Comparison of ENCODE assay signal across 8 mouse cellular contexts in genomic region chr7:29768090-29768900, GRCm38 (mm10). TPM values are rescaled to one million over a fixed set of nuclear protein-coding genes. Genes with fewer than 3 reads are reported as not detected.
DNase-seq lines count a peak whose midpoint lies in the region; ATAC-seq and TF ChIP-seq lines count a peak whose summit lies in the region.

Gene Zfp84, plus strand, starts transcription at chr7:29768552.

- H3K4me1 ChIP-seq in ES-Bruce4 (ENCODE audit: control insufficient read depth, insufficient read depth, low read length) = no peaks in the 10 kb centered on the region
- peaks cover 19% of the 10 kb centered on the region for H3K4me1 ChIP-seq in forebrain, embryonic 13.5 days
- peaks cover 19% of the 10 kb centered on the region for H3K4me1 ChIP-seq in liver, postnatal 0 days (ENCODE audit: insufficient read depth)
- peaks cover 12% of the 10 kb centered on the region for H3K4me1 ChIP-seq in neural tube, embryonic 14.5 days (ENCODE audit: control insufficient read depth, insufficient read depth, low read length)

- peak within 1 kb of the TSS; percentile 57 for H3K4me2 ChIP-seq in forebrain, embryonic 13.5 days
- peak within 1 kb of the TSS; percentile 94 for H3K4me2 ChIP-seq in liver, postnatal 0 days (ENCODE audit: low read depth, low read length)
- H3K4me2 ChIP-seq in neural tube, embryonic 14.5 days (ENCODE audit: low read depth, low read length) = peak within 1 kb of the TSS; percentile 72

- intact Hi-C loops in heart, postnatal 10 days (cut with DNase I) = loop anchor here (2.0 to 5.0 kb wide), 3 partner anchors 51 to 139 kb away; partner anchors contain the start of genes Zfp27, Zfp383 and Zfp940

- H3K4me3 ChIP-seq in ES-Bruce4 (ENCODE audit: low read depth, low read length) = peak within 1 kb of the TSS; percentile 95
- peak within 1 kb of the TSS; percentile 67 for H3K4me3 ChIP-seq in forebrain, embryonic 13.5 days
- peak within 1 kb of the TSS; percentile 67 for H3K4me3 ChIP-seq in liver, postnatal 0 days (ENCODE audit: low read depth, low read length)
- H3K4me3 ChIP-seq in neural tube, embryonic 14.5 days (ENCODE audit: low read depth, low read length) = peak within 1 kb of the TSS; percentile 57

- WGBS in forebrain, embryonic 13.5 days = under 1% methylated on average over 32 of the region's 32 CpGs
- WGBS in large intestine, adult 2 months = under 1% methylated on average over 32 of the region's 32 CpGs
- under 1% methylated on average over 32 of the region's 32 CpGs for WGBS in liver, postnatal 0 days (ENCODE audit: insufficient replicate concordance)
- WGBS in neural tube, embryonic 14.5 days = under 1% methylated on average over 32 of the region's 32 CpGs

- no peaks in the 10 kb centered on the region for H3K27me3 ChIP-seq in ES-Bruce4 (ENCODE audit: control insufficient read depth, insufficient read depth, low read length, poor library complexity, severe bottlenecking)
- no peaks in the 10 kb centered on the region for H3K27me3 ChIP-seq in forebrain, embryonic 13.5 days
- no peaks in the 10 kb centered on the region for H3K27me3 ChIP-seq in liver, postnatal 0 days (ENCODE audit: insufficient read depth, low read length)
- no peaks in the 10 kb centered on the region for H3K27me3 ChIP-seq in neural tube, embryonic 14.5 days (ENCODE audit: control insufficient read depth, insufficient read depth, low read length)

- TF ChIP-seq EP300 in ES-Bruce4 (IDR thresholded peaks at IDR 0.05; ENCODE audit: insufficient read depth, low read depth, low read length) = no peak
- no peak for TF ChIP-seq EP300 in liver, postnatal 0 days (IDR thresholded peaks at IDR 0.05; ENCODE audit: low read depth)

- H3K36me3 ChIP-seq in ES-Bruce4 (ENCODE audit: control insufficient read depth, insufficient read depth, low read length, poor library complexity, severe bottlenecking) = peaks cover 5% of the 10 kb centered on the region; the same call in 1 of the 2 replicates
- H3K36me3 ChIP-seq in forebrain, embryonic 13.5 days (ENCODE audit: poor library complexity, severe bottlenecking) = peaks cover 14% of the 10 kb centered on the region
- H3K36me3 ChIP-seq in liver, postnatal 0 days (replicated peaks; ENCODE audit: insufficient read depth, low read length) = peaks cover 7% of the 10 kb centered on the region
- H3K36me3 ChIP-seq in neural tube, embryonic 14.5 days (ENCODE audit: control insufficient read depth, insufficient read depth, low read length) = peaks cover 3% of the 10 kb centered on the region; the same call in 1 of the 2 replicates

- H3K9me3 ChIP-seq in ES-Bruce4 (replicated peaks; ENCODE audit: control insufficient read depth, insufficient read depth, low read length, poor library complexity, severe bottlenecking) = no peaks in the 10 kb centered on the region
- H3K9me3 ChIP-seq in forebrain, embryonic 13.5 days (replicated peaks) = no peaks in the 10 kb centered on the region
- H3K9me3 ChIP-seq in liver, postnatal 0 days (ENCODE audit: low read length) = no peaks in the 10 kb centered on the region
- H3K9me3 ChIP-seq in neural tube, embryonic 14.5 days (ENCODE audit: control insufficient read depth, low read length) = no peaks in the 10 kb centered on the region

- peak; percentile 90 for DNase-seq in c-Kit-positive CD71-positive TER-119-positive erythroid progenitor cells, embryonic 14.5 days (ENCODE audit: low spot score)
- DNase-seq in heart, postnatal 10 days = peak; percentile 94 to 95
- peak; percentile 98 for DNase-seq in large intestine, adult 2 months (ENCODE audit: low read depth, low spot score)
- peak; percentile 86 for DNase-seq in liver, postnatal 0 days
- DNase-seq in testis, postnatal 10 days (ENCODE audit: low spot score) = peak; percentile 77

- no peak for TF ChIP-seq CTCF in ES-Bruce4 (IDR thresholded peaks at IDR 0.05; ENCODE audit: low read depth, low read length)
- no peak for TF ChIP-seq CTCF in liver, postnatal 0 days (IDR thresholded peaks at IDR 0.05; ENCODE audit: low read depth)

- peak within 1 kb of the TSS; percentile 87 for H3K9ac ChIP-seq in ES-Bruce4 (ENCODE audit: low read depth, poor library complexity, severe bottlenecking)
- H3K9ac ChIP-seq in forebrain, embryonic 13.5 days = peak within 1 kb of the TSS; percentile 76
- H3K9ac ChIP-seq in liver, postnatal 0 days (replicated peaks) = peak within 1 kb of the TSS; percentile 65
- H3K9ac ChIP-seq in neural tube, embryonic 14.5 days (replicated peaks; ENCODE audit: low read depth, low read length) = peak within 1 kb of the TSS; percentile 64

- no peak for TF ChIP-seq POLR2A in ES-Bruce4 (IDR thresholded peaks at IDR 0.05; ENCODE audit: insufficient read depth, low read length)

- ATAC-seq in forebrain, embryonic 13.5 days = peak; percentile 96
- peak; percentile 97 for ATAC-seq in liver, postnatal 0 days
- ATAC-seq in neural tube, embryonic 14.5 days (ENCODE audit: low read depth) = peak; percentile 94

- H3K27ac ChIP-seq in ES-Bruce4 (ENCODE audit: insufficient read depth, low read length) = peak within 1 kb of the TSS; percentile 81; the same call in 1 of the 2 replicates
- H3K27ac ChIP-seq in forebrain, embryonic 13.5 days = peak within 1 kb of the TSS; percentile 68
- H3K27ac ChIP-seq in liver, postnatal 0 days (ENCODE audit: low read depth) = peak within 1 kb of the TSS; percentile 90
- H3K27ac ChIP-seq in neural tube, embryonic 14.5 days (ENCODE audit: low read depth, low read length) = peak within 1 kb of the TSS; percentile 76; the same call in 1 of the 2 replicates

RNA-seq across cellular contexts. Expression of gene Zfp84, which starts in this region (rescaled TPM):
- 7.6 and 7.9 TPM in 2 replicates for polyA plus RNA-seq in ES-Bruce4 (2011; ENCODE audit: insufficient read depth, insufficient read length, low read depth, missing spikeins)
- 16.4 and 17.9 TPM in 2 replicates for polyA plus RNA-seq in forebrain, embryonic 13.5 days (2015; fragmentation: Nextera tagmentation; extraction: Ambion mirVana)
- 10 to 100 TPM; 12.0 to 14.6 TPM for total RNA-seq in heart, postnatal 10 days (2021)
- 2.9 and 4.9 TPM in 2 replicates for polyA plus RNA-seq in large intestine, adult 2 months (2012; rRNA removed)
- polyA plus RNA-seq in liver, postnatal 0 days (2015; fragmentation: Nextera tagmentation; extraction: Ambion mirVana) = 2.5 and 3.3 TPM in 2 replicates
- 18.5 and 20.7 TPM in 2 replicates for polyA plus RNA-seq in neural tube, embryonic 14.5 days (2014; fragmentation: Nextera tagmentation; extraction: Ambion mirVana)

Comparison
In these comparisons a context has a peak if more than half of its experiments do, and no peak if none do; other contexts are left out.
1. Peak in every context shown above with its lines: DNase-seq, ATAC-seq, H3K4me3 ChIP-seq and H3K27ac ChIP-seq.